Mouse (Mus musculus) right cerebral cortex, postnatal 14 days (tissue): ENCODE results near the gene Stk38.
"Not testable (repeated sequence)": the region's sequence is repeated elsewhere in the genome, so short reads cannot be mapped to it uniquely, and the experiment has no call there.

Source experiments
- DNase-seq: peaks from one replicate; pipeline ENCODE4 v3.0.0; 2022

Stk38 gene

DNA sequence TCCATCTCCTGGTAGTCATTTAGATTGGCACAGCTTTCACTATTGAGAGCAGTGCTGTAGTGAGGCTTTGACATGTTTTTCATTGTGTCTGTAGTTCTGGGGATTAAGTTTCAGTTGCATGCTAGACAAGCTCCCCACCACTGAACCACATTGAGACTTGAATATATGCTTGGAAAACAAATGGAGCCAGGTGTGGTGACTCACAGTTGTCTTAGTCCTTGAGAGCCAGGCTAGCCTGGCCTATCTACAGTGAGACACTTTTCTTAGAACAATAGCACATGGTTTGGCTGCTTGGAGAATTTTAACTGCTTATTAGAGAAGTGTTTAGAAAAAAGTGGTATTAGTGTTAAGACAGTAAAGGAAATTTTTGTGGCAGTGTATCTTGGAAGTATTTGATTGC, 26.5 kb upstream of the Stk38 start:
- no peak for DNase-seq

DNA sequence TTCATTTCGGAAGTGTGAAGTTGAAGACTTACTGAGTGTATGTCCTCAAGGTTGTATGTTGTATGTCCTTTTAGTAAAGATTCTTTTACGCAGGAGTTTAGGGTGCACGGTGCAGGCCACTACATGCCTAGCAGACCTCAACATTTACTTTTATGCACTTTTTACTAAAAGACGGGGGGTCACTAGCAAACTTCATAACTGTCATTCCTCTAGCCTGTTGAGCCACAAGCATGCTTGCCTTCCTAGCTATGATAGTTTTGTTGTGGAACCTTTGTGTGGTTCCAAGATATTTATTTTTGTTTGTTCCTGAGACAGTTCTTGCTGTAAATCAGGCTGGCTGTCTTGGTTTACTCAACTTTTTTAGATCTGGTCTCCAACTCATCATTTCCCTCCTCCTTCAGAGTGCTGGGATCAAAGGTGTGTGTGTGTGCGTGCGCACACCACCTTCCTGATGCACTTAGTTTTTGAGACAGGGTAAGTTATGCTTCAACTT, 25.8 kb upstream of the Stk38 start:
- no peak for DNase-seq

DNA sequence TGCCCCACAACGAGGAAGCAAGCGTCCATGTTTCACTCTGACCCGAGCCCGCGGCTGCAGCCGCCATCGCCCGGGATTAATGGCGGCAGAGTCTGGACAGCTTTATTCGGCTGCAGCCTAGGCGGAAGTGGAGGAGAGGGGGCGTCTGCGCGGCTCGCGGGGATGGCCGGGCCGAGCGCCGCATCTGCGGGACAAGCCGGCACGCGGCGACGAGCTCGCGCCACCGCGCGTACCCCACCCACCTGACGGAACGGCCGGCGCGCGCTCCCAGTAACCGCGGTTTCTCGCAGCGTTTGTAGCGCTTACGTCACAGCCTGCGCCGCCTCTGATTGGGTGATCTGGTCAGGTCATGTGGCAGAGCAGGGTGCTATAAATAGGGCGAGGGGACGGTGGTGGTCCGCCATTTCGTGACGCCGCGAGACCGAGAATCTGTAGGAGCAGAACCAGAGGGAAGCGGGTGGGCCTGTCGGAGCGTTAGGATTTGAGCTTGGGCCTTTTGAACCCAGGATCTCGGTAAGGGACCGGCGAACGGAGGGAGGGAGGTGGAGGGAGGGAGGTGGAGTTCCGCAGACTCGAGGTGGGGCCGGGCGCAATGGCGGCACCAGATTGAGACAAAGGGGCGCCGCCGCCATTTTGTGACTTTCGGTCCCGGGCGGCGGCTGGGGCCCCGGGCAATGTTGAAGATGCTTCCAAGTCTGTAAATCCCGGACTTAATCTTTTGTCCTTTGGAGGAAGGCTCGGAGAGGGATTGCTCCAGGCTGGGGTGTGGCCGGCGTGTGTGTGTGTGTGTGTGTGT, 24.7 kb upstream of the Stk38 start, which contains the start of gene Srsf3:
TSS of gene Srsf3 (plus strand) at position 355 of the 796 bp plus-strand sequence.
- peak; percentile 100 for DNase-seq

DNA sequence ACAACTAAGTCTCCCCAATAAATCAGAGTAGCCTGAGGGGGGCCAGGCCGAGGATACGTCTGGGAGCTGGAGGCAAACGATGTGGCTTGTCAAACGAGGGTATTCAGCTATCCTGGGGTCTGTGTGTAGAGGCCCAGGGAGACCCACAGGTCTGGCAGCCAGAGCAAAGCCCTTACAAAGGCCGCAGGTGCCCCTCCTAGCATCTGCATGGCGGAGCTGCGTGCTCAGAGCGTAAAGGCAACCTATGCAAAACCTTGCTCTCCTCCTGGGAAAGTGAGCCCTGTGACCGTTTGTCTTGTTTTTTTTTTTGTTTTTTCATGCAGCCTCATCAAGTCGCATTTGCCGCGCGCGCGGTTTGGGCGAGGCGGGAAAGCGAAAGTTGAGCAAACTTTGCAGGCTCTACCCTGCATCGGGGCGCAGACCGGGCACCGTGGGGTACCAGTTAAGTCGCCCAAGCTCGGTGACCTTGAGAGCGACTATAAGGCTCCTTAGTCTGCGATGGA, 24.0 kb upstream of the Stk38 start:
- no peak for DNase-seq

DNA sequence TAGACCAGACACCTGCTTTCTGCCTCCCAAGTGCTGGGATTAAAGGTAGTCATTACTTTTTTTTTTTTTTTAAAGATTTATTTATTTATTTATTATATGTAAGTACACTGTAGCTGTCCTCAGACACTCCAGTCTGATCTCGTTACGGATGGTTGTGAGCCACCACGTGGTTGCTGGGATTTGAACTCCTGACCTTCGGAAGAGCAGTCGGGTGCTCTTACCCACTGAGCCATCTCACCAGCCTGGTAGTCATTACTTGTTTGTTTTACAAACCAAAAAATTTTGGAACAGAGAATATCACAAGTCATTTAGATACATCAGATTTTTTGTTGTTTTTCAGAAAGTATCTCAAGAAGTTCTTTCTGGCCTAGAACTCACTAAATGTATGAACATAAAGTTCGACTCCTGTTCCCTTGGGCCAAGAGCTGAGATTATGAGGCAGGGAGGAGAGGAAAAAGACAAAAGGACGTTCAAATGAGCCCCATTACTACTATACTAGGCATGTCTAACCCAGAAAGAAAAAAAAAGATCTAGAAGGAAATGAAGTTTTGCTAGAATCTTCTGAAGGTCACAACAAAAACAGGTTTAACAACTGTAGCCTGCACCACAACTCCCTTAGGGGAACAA, 23.4 kb upstream of the Stk38 start:
- not testable (repeated sequence) for DNase-seq

DNA sequence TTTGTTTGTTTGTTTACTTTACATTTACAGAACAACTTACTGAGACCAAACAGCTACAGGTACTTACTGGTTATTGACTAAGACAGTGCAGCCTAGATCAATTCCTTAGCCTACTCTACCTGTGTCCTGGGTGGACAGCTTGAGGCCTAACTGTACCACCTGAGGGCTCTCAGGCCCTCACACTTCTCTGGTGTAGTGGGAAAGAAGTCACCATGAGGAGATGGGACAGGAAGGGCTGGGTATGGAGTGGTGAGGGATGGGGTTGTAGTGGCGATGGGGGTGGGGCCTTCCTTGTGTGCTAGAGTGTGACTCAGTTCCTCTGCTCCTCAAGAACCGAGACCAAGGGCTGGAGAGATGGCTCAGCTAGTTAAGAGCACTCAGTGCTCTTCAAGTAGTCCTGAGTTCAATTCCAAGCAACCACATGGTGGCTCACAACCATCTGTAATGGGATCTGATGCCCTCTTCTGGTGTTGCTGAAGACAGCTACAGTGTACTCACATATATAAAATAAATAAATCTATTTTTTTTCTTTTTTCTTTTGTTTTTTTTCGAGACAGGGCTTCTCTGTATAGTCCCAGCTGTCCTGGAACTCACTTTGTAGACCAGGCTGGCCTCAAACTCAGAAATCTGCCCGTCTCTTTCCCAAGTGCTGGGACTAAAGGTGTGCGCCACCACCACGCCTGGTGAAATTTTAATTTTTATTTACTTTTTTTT, 22.7 kb upstream of the Stk38 start:
- DNase-seq = no peak

DNA sequence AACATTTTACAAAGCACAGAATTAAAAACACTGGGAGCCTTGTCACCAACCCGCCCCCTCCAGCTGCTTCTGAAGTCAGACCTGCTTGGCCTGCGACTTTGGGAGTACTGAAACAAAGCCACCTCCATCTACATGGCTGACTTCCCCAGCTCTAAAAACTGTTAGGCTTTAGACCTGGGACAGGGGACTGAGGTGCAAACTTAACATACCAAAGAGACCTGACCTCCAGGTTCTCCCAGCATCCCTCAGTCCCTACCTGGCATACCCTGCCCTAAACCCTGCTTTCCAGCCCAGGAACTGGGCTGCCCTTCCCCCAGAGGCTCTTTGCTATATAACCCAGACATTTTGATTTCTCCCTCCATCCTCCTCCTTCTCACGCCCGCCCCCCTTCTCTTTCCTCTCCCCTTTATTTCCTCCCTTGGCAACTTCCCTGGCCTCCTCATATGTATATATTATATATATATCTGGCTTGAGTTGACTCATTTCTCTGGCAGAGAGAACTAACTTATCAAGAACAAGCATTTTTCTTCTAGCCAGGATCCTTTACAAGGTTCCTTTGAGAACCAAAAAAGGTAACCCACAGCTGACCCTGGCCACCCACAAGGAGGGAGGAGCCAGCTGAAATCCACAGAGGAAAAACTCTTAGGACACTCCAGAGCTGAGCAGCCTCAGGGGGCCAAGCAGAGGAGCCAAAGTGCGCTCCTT, 19.0 kb upstream of the Stk38 start:
- no peak for DNase-seq

DNA sequence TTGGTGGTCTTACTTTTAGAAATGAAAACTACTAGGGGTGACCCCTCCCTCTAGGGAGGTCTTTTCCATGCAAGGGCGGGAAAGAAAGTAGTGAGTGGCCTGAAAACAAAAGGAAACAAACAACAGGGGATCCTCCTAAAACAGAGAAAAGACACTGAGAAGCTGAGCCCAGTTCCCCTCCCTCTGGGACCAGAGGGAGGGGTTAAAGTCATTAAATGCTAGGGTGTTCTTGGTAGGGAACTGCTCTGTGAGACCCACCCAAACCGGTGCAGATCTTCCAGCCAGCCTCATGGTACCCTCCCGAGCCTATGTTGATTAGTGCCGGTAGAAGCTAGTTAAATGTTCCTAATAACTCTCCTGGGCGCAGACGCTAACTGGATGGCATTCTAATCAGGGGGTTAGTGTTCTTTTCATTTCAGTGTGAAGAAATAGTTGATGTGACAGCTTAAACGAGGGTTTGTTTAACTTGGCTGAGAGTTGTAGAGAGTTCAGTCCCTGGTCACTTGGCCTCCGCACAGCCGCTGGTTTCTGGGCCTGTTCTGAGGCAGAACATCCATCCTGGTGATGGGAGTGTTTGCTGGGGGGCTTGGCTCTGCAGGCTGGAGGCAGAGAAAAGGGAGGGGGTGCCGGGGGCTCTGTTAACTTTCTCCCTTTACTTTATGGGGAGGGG, 17.2 kb upstream of the Stk38 start:
- no peak for DNase-seq

DNA sequence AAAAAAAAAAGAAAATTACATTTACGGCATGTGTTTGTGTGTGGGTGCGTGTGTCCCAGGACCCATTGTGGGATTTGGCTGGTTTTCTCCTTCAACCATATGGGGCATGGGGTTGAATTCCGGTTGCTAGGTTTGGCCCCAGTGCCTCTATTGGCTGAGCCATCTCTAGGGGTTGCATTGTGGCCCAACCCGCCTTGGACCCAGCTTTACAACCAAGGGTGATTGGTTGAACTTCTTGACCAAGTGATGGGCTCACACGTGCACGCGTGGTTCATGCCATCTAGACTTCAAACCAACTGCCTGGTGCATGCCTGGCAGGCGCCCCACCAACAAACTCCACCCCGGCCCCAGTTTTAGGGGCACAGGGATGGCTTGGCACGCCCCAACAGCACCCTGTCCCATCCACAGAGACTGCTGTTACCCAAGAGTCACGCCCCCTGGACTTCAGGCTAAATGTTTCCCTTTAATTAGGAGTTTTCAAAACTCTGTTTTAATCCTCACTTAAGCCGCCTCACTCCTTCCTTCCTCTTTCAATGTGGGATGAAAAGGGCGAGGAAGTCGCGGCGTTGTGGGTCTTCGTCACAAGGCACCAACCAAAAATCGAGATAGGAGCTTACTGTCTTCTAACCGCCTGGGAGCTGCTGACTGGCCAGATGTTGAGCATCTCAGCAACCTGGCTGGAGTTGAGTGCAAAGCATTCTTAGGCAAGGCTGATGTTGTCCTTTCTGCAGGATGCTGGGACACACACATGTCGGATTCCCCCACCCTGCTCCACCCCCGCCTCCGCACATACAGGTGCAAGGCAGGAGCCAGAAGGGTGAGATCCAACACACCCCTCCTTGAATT, 16.5 kb upstream of the Stk38 start:
- DNase-seq = no peak

DNA sequence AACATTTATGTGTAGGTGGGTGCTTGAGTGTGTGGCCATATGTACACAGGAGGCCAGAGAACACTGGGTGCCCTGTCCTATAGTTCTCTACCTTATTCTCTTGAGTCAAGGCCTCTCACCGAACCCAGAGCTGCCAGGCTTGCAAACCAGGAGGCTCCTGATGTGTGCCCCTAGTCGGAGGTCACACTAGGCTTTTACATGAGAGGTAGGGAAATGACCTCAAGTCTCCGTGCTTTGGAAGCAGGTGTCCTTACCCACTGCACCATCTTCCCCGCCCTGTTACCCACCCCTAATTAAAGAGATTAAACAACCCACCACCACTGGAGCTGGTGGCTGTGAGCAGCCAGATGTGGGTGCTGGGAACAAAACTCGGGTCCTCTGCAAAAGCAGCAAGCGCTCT, 15.6 kb upstream of the Stk38 start:
- no peak for DNase-seq

DNA sequence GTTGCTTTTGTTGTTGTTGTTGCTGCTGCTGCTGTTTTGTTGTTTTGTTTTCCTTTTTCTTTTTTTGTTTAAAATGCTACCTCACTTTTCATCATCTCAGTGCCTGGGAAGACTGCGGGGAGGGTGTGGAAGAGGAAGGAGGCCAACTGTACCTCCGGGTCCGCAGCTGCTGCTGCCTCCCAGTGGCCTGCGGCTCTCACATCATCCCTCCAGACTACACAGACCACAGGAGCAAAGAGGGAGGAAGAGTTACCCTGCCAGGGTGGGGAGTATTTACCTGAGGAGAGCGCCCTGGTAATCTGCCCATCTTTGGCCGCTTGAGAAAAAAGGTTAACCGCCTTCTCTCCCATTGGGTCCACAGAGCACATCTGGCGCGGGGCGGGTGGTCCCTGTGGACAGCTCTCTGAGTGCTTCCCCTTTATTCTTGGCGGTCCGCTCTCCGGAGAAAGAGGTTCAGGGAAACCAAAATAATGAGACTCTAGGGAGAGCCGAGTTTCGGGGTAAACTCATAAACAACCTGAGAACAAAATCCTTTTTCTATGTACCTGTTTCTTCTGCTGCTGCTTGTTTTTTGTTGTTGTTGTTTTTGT, 14.5 kb upstream of the Stk38 start:
- DNase-seq = no peak

DNA sequence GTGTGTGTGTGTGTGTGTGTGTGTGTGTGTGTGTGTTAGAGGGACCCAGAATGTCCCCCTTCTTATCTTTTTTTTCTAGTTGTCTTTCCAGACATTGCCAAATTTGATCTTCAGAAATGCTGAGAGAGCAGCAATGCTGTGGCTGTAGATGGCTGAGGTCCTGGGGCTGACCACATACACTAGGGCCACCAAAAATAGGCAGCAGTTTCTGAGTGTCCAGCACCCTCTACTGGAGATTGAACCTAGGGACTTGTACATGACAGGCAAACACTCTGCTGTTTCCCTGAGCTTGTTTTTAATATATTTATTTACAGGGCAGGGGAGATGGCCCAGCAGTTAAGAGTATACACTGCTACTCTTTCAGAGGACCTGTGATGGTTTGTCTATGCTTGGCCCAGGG, 12.6 kb upstream of the Stk38 start:
- DNase-seq = no peak

DNA sequence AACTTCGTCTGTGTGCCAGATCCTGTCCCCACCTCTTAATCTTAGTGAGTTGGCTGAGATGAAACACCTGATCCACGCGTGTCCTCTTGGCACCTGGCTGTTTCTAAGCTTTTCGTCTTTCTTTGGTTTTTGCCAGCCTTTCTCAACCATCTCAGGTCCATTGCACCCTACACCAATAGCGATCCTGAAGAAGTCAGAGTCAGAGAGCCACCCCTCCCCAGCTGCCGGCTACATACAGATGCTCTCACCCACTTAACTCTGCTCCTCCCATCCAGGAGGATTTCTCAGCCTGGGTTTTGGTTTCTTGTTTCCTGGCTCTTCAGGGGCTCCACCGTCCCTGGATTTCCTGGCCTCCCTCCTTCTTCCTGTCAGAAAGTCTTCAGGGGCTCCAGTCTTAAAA, 11.6 kb upstream of the Stk38 start:
- DNase-seq = no peak

DNA sequence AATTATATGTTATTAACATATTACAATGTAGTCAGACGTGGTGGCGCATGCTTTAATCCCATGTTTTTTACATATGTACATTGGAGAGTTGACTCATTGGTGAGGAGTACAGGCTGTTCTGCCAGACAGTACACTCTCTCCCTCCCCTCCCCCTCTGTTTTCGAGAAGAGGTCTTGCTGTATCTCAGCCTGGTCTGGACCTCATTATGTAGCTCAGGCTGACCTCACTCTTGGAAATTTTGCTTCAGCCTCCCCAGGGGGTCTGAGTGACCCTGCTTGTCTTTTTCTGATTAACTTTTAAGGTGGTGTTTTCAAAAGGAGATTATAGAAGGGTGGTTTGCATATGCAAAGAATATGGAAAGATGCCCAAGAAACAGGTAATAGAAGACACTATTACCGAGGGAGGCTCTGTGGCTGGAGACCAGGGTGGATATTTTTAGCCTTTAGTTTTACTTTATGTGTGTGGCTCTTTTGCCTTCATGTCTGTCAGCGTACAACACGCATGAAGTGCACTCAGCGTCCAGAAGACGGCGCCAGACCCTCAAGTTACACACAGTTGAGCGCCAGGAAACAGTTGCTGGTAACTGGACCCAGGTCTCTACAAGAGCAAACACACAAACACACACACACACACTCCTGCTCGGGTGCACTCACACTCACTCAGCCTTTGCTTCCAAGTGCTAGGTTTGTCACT, 10.6 kb upstream of the Stk38 start:
- DNase-seq = no peak

DNA sequence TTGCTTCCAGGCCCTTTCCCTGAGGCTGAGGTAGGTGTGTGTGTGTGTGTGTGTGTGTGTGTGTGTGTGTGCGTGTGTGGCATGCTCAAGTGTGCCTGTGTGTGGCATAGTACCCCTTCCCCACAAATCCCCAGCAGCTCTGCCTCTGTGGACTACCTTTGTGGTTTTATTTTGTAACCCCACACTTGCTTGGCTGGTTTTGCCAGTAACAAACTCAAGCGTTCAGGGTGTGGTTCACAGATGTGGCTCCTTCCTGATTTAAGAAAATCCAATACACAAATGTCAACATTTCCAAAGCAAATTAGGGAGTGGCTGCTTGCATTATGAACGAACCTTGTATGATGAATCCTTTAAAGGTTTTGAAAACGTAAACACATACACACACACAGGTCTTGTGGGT, 8.9 kb upstream of the Stk38 start:
- no peak for DNase-seq

DNA sequence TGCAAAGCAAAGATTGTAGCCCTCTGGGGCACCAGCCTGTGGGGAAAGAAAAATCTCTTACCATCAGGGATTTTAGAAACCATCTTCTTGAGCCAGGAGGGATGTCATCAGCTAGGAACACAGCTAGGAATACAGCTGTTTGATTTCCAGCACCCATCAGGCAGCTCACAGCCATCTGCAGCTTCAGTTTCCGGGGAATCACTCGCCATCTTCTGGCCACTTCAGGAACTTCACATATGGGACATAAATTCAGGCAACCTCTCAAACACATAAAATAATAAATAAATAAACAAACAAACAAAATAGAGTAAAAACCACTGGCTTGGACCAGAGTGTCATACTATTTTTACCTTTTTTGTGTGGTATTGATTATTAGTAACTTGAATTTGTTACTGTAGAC, 7.8 kb upstream of the Stk38 start:
- no peak for DNase-seq

DNA sequence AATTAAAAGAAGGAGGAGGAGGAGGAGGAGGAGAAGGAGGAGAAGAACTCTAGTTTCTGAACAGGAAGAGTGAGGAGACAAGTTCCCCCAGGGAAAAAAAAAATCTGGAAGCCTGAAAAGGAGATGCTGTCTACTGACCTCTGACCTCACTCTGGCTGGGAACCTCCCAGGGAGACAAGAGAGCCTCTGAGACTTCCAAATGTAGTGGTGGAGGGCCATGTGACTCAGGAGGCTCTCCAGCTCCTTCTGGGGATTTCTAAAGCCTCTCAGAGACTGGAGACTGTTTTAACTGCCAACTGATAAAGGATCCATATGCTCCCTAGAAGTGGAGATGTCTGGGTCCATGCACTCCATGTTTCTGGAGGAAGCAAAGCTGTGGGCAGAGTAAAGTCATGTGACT, 6.4 kb upstream of the Stk38 start:
- no peak for DNase-seq

DNA sequence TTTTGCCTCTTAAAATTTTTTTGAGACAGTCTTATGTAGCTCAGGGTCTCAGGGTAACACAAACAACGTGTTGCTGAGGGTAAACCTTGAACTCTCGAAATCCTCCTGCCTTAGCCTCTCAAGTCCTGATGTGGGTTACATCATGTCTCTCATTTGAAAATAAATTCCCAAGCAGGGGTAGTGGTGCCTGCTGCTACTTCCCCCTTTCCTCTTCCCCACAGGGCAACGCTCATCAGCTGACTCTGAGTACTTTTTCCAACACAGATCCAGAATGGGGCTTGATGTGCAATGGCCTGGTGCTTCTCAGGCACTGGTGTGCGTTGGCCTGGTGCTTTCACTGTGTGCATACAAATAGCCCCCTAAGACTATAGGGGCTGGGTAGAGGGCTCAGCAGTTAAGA, 1.4 kb upstream of the Stk38 start:
- no peak for DNase-seq

DNA sequence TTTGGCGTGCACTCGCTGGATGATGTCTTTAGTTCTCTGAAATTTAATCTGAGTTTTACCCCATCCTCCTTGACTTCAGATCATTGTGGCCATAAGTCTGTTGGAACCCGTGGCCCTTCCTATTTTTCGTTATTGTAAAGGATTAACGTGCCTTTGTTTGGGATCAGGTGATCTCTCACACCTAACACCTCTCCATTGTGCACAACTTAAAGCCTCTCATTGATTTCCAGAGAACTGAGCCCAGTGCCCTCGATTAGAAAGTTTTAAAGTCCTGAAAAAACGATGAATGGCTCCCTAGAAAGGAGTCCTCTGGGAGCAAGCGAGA, 493 bp upstream of the Stk38 start:
- DNase-seq = no peak

DNA sequence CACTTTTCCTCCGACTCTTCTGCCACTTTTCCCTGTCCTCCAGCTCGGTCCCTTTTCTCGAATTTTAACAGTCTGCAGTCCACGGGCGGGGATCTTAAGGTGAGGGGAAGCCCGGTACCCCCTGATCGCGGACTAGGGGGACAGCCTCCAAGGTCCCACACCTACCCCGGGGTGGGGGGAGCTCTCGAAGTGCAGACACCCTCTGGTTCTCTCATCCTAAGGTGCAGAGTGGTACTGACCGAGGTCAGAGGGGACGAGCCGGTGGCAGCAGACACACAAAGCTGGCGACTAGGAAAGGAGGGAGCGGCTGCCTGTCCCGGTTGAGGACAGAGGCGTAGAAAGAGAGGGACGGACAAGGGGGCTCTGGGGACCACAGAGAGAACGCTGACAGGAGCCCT, 553 bp downstream of the Stk38 start:
- peak; percentile 14 for DNase-seq

DNA sequence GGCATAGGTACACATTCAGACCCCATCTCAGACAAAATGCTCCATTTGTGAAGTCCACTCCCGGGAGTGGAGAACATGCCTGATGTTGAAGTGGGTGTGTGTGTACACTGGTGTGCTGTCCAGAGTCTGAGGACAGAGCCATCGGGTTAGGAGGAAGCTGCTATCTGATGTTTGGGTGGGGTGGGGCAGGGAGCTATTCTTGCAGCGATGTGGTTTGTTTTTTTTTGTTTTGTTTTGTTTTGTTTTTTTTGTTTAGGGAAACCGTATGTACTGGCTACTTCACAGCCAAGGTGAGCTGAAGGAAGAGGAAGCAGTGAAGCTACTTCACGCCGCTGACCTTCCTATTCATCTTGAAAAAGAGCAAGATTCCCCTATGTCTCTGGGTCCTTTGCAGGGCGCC, 983 bp downstream of the Stk38 start:
- DNase-seq = no peak
